Mouse (Mus musculus): ENCODE data around the gene Tmed10. TPM values are rescaled to one million over a fixed set of nuclear protein-coding genes. Genes with fewer than 3 reads are reported as not detected.

The Tmed10 gene
- polyA plus RNA-seq, 1 experiment from 2014 or later = 279 TPM

DNA sequence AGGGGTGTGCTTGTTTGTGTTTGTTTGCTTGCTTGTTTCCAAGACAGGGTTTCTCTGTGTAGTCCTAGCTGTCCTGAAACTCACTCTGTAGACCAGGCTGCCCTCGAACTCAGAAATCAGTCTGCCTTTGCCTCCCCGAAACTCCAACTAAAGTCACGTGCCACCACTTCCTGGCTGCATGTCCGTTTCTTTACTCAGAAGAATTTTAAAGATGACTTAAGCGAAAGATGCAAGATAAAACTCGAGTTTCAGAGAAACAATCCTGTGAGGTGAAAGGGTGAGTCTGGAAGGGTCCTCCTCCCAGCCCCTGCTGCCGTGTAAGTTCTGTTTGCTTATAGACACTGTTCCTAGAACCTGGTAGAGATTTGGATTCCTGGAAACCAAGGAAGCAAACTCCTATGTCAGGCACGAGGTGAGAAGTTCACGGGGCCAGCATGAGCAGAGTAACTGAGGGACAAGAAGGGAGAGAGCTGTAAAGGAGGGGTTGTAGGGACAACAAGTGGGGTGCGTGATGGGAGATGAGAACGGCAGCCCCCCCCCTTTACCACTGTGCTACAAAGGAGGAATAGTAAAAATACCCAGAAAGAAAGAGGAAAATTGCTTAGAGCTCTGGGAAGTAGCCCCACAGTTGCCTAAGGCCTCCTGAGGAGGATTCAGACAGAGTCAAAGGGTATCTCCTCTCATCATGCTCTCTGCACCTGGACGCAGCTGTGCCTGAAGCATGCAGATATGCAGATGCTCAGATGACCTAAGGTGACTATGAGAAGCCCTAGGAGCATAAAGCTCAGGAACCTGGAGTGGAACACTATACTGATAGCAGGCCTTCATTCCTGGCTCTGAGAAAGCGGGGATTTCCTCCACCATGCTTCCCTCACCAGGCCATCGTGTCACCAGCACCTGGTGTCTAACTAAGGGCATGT lies 8.4 kb upstream of the Tmed10 start:
- no peak overlapping the region for H3K4me2 ChIP-seq (replicated peaks; ENCODE audit: low read depth, low read length)
- ATAC-seq (ENCODE audit: low FRiP score) (no peak), DNase-seq (ENCODE audit: low spot score) (no peak)
- no peaks in the 10 kb centered on the region for H3K36me3 ChIP-seq (ENCODE audit: control insufficient read depth, insufficient read depth, low read length)
- H3K4me3 ChIP-seq (ENCODE audit: low read depth, low read length) = no peak overlapping the region
- no peaks in the 10 kb centered on the region for H3K27me3 ChIP-seq (ENCODE audit: control insufficient read depth, insufficient read depth, low read length)
- no peaks in the 10 kb centered on the region for H3K4me1 ChIP-seq (replicated peaks; ENCODE audit: control insufficient read depth, insufficient read depth, low read length)
- no peak overlapping the region for H3K27ac ChIP-seq (ENCODE audit: low read depth, low read length)
- H3K9me3 ChIP-seq (ENCODE audit: control insufficient read depth, low read length) = no peaks in the 10 kb centered on the region
- no peak overlapping the region for H3K9ac ChIP-seq (ENCODE audit: low read depth, low read length)
- WGBS = 81% methylated on average over 14 of the region's 14 CpGs

GRCm38 (mm10) chr12:85381570-85381969 lies 6.9 kb upstream of the Tmed10 start:
- H3K27ac ChIP-seq (ENCODE audit: low read depth, low read length) = no peak overlapping the region
- H3K27me3 ChIP-seq (ENCODE audit: control insufficient read depth, insufficient read depth, low read length) = no peaks in the 10 kb centered on the region
- no peak overlapping the region for H3K4me2 ChIP-seq (replicated peaks; ENCODE audit: low read depth, low read length)
- no peaks in the 10 kb centered on the region for H3K9me3 ChIP-seq (ENCODE audit: control insufficient read depth, low read length)
- DNase-seq (ENCODE audit: low spot score) (no peak), ATAC-seq (ENCODE audit: low FRiP score) (no peak)
- H3K4me1 ChIP-seq (replicated peaks; ENCODE audit: control insufficient read depth, insufficient read depth, low read length) = no peaks in the 10 kb centered on the region
- 87% methylated on average over 6 of the region's 6 CpGs for WGBS
- no peak overlapping the region for H3K4me3 ChIP-seq (ENCODE audit: low read depth, low read length)
- H3K36me3 ChIP-seq (ENCODE audit: control insufficient read depth, insufficient read depth, low read length) = no peaks in the 10 kb centered on the region
- H3K9ac ChIP-seq (ENCODE audit: low read depth, low read length) = no peak overlapping the region

DNA sequence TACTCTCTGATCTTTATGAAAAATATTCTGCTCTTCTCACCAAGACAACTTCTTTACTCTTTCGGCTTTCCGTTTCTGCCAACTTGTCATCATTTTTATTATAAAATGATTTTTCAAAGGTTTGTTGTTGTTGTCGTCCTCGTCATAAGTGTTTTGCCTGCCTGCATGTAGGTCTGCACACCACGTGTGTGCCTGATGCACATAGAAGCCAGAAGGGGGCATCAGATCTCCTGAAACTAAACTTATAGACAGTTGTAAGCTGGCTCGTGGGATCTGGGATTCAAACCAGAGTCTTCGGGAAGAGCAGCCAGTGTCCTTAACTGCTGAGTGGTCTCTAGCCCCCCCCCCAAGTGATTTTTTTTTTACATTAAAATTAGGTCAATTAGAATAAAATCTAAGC lies 6.3 kb upstream of the Tmed10 start:
- WGBS = 76% methylated on average over 7 of the region's 7 CpGs
- Histone ChIP-seq H3K9me3 (ENCODE audit: control insufficient read depth, low read length) (no peaks in the 10 kb centered on the region), H3K4me3 (ENCODE audit: low read depth, low read length) (no peak overlapping the region), H3K36me3 (ENCODE audit: control insufficient read depth, insufficient read depth, low read length) (no peaks in the 10 kb centered on the region), H3K27me3 (ENCODE audit: control insufficient read depth, insufficient read depth, low read length) (no peaks in the 10 kb centered on the region), H3K4me2 (replicated peaks; ENCODE audit: low read depth, low read length) (no peak overlapping the region), H3K9ac (ENCODE audit: low read depth, low read length) (no peak overlapping the region), H3K27ac (ENCODE audit: low read depth, low read length) (no peak overlapping the region), H3K4me1 (replicated peaks; ENCODE audit: control insufficient read depth, insufficient read depth, low read length) (no peaks in the 10 kb centered on the region)
- DNase-seq (ENCODE audit: low spot score) (no peak), ATAC-seq (ENCODE audit: low FRiP score) (no peak)

DNA sequence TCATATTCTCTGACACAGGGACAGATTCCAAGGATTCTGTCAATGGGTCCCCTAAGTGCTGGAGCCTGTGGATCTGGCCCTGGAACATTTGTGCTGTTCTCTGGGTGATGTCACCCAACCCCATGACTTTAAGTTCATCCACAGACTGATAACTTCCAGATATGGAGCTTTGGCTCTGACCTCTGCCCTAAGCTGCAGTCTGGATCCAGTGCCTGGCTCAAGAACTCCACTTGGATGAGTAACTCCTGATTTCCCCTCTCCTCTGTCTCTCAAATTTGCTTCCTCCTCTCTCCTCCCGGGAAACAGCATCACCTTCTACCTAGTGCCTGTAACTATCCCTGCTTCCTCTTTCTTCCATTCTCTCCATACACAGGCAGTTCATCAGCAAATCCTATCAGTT lies 5.7 kb upstream of the Tmed10 start:
- H3K9ac ChIP-seq (ENCODE audit: low read depth, low read length) = no peak overlapping the region
- H3K9me3 ChIP-seq (ENCODE audit: control insufficient read depth, low read length) = no peaks in the 10 kb centered on the region
- ATAC-seq (ENCODE audit: low FRiP score) (no peak), DNase-seq (ENCODE audit: low spot score) (no peak)
- H3K27ac ChIP-seq (ENCODE audit: low read depth, low read length) = no peak overlapping the region
- 86% methylated on average over 1 of the region's 1 CpGs for whole genome bisulfite sequencing
- H3K27me3 ChIP-seq (ENCODE audit: control insufficient read depth, insufficient read depth, low read length) = no peaks in the 10 kb centered on the region
- no peak overlapping the region for H3K4me2 ChIP-seq (replicated peaks; ENCODE audit: low read depth, low read length)
- no peak overlapping the region for H3K4me3 ChIP-seq (ENCODE audit: low read depth, low read length)
- no peaks in the 10 kb centered on the region for H3K36me3 ChIP-seq (ENCODE audit: control insufficient read depth, insufficient read depth, low read length)
- no peaks in the 10 kb centered on the region for H3K4me1 ChIP-seq (replicated peaks; ENCODE audit: control insufficient read depth, insufficient read depth, low read length)

DNA sequence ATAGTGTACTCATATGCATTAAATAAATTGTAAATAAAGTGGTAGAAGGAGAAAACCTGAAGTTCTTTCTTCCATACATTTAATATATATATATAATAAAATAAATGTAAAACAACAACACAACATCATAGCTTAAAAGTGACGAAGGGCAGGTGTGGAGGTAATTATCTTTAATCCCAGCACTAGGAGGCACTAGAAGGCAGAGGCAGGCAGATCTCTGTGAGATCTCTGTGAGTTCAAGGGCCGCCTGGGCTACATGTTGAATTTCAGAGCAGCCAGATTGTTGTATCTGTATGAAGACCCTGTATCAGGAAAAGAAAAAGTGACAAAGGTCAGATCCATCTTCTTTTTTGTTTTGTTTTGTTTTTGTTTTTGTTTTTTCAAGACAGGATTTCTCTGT lies 3.6 kb upstream of the Tmed10 start:
- ATAC-seq (ENCODE audit: low FRiP score) (no peak), DNase-seq (ENCODE audit: low spot score) (no peak)
- H3K4me3 ChIP-seq (ENCODE audit: low read depth, low read length) = no peak overlapping the region
- no peaks in the 10 kb centered on the region for H3K36me3 ChIP-seq (ENCODE audit: control insufficient read depth, insufficient read depth, low read length)
- 89% methylated on average over 2 of the region's 2 CpGs for WGBS
- H3K27me3 ChIP-seq (ENCODE audit: control insufficient read depth, insufficient read depth, low read length) = no peaks in the 10 kb centered on the region
- no peak overlapping the region for H3K27ac ChIP-seq (ENCODE audit: low read depth, low read length)
- no peak overlapping the region for H3K9ac ChIP-seq (ENCODE audit: low read depth, low read length)
- no peaks in the 10 kb centered on the region for H3K4me1 ChIP-seq (replicated peaks; ENCODE audit: control insufficient read depth, insufficient read depth, low read length)
- H3K9me3 ChIP-seq (ENCODE audit: control insufficient read depth, low read length) = no peaks in the 10 kb centered on the region
- no peak overlapping the region for H3K4me2 ChIP-seq (replicated peaks; ENCODE audit: low read depth, low read length)

GRCm38 (mm10) chr12:85373591-85374560 lies 771 bp downstream of the Tmed10 start:
- Histone ChIP-seq H3K4me3 (ENCODE audit: low read depth, low read length) (peak overlapping the region; percentile 77), H3K9ac (ENCODE audit: low read depth, low read length) (peak overlapping the region; percentile 80), H3K27me3 (ENCODE audit: control insufficient read depth, insufficient read depth, low read length) (no peaks in the 10 kb centered on the region), H3K36me3 (ENCODE audit: control insufficient read depth, insufficient read depth, low read length) (no peaks in the 10 kb centered on the region), H3K9me3 (ENCODE audit: control insufficient read depth, low read length) (no peaks in the 10 kb centered on the region), H3K27ac (ENCODE audit: low read depth, low read length) (0 out of 2 replicates have a peak overlapping the region, but pooled peaks have one; percentile 60), H3K4me2 (replicated peaks; ENCODE audit: low read depth, low read length) (peak overlapping the region; percentile 63), H3K4me1 (replicated peaks; ENCODE audit: control insufficient read depth, insufficient read depth, low read length) (no peaks in the 10 kb centered on the region)
- ATAC-seq (ENCODE audit: low FRiP score) (peak; percentile 69; the same call in 1 of the 2 replicates), DNase-seq (ENCODE audit: low spot score) (peak; percentile 59)
- WGBS = 1% methylated on average over 42 of the region's 53 CpGs

DNA sequence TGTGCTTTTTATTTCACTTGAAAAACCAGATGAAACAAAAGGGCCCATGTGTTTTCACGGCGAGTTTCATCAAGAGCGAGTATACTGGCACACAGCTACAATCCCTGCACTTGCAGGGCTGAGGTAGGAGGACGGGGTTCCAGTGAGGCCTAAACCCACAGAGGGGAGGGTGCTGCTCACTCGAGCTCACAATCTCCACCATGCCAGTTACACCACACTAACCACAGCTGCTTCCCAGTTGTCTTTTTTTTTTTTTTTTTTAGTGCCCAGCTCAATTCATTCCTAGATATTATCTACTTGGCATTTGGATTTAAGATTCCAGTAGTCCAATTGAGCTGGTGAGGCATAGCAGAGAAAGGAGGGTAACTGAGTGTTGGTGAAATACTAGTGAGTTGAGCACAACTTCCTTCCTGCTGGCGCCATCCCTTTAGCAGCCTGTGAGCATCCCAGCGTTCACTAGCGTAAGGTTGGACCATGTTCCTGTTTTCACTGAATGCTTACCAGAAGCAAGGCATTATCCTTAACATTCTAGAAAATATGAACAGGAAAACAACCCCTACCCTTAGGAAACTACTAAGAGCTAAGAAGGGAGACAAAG lies 2.5 kb downstream of the Tmed10 start:
- H3K9me3 ChIP-seq (ENCODE audit: control insufficient read depth, low read length) = no peaks in the 10 kb centered on the region
- H3K4me1 ChIP-seq (replicated peaks; ENCODE audit: control insufficient read depth, insufficient read depth, low read length) = no peaks in the 10 kb centered on the region
- no peak overlapping the region for H3K4me2 ChIP-seq (replicated peaks; ENCODE audit: low read depth, low read length)
- no peak overlapping the region for H3K27ac ChIP-seq (ENCODE audit: low read depth, low read length)
- H3K27me3 ChIP-seq (ENCODE audit: control insufficient read depth, insufficient read depth, low read length) = no peaks in the 10 kb centered on the region
- no peaks in the 10 kb centered on the region for H3K36me3 ChIP-seq (ENCODE audit: control insufficient read depth, insufficient read depth, low read length)
- no peak overlapping the region for H3K4me3 ChIP-seq (ENCODE audit: low read depth, low read length)
- ATAC-seq (ENCODE audit: low FRiP score) (no peak), DNase-seq (ENCODE audit: low spot score) (no peak)
- WGBS = 78% methylated on average over 8 of the region's 8 CpGs
- H3K9ac ChIP-seq (ENCODE audit: low read depth, low read length) = no peak overlapping the region

- no peak overlapping the region for H3K27ac ChIP-seq (ENCODE audit: low read depth, low read length)
- ATAC-seq (ENCODE audit: low FRiP score) (no peak), DNase-seq (ENCODE audit: low spot score) (no peak)
- 84% methylated on average over 6 of the region's 6 CpGs for WGBS
- no peaks in the 10 kb centered on the region for H3K27me3 ChIP-seq (ENCODE audit: control insufficient read depth, insufficient read depth, low read length)
- H3K9ac ChIP-seq (ENCODE audit: low read depth, low read length) = no peak overlapping the region
- no peaks in the 10 kb centered on the region for H3K36me3 ChIP-seq (ENCODE audit: control insufficient read depth, insufficient read depth, low read length)
- H3K4me1 ChIP-seq (replicated peaks; ENCODE audit: control insufficient read depth, insufficient read depth, low read length) = no peaks in the 10 kb centered on the region
- no peak overlapping the region for H3K4me3 ChIP-seq (ENCODE audit: low read depth, low read length)
- no peak overlapping the region for H3K4me2 ChIP-seq (replicated peaks; ENCODE audit: low read depth, low read length)
- H3K9me3 ChIP-seq (ENCODE audit: control insufficient read depth, low read length) = no peaks in the 10 kb centered on the region
Observed at GRCm38 (mm10) chr12:85368441-85369063, 6.1 kb downstream of the Tmed10 start.
